Mouse (Mus musculus): ENCODE results near the gene Syna.

DNA sequence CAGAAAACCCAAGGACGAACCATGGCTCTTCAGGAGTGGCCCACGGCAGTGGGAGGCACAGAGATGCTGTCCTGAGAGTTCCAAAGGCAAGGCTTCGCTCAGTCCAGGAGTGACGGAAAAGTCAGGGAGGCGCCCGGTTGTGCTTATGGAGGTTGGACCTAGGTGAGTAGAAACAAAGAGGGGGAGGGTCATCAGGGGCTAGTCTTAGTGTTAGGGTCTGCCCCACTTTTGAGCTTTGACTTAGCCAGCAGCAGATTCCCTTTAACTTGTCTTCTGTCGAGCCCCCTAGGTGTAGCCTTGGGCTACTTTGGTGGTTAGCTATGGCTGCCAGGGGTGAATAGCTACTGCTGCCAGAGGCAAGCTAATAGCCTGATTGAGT lies at the start of gene Syna:
- no peak for TF ChIP-seq GATA1 (IDR thresholded peaks at IDR 0.05; ENCODE audit: low read length)
- no peak for TF ChIP-seq TAL1 (IDR thresholded peaks at IDR 0.05; ENCODE audit: low read length)

All from erythroblast, embryonic 14.5 days (primary cell).